Mouse (Mus musculus) regulatory T cell (primary cell): ENCODE results near the gene Cnih1.

Experiments used
- in situ Hi-C: fragments of 300-600 bp; cut with MboI, MseI; formaldehyde crosslinking; loops from one replicate; pipeline ENCODE4 v1.15.1; 2025; ENCODE audit warnings: high pct_unique_total_duplicates

Cnih1 gene

GRCm38 (mm10) chr14:46734761-46735455 is 53.3 kb downstream of the Cnih1 start:
- in situ Hi-C loops = no loop called here

GRCm38 (mm10) chr14:46734262-46734661 is 53.9 kb downstream of the Cnih1 start:
- in situ Hi-C loops = no loop called here

GRCm38 (mm10) chr14:46725743-46726142 is 62.5 kb downstream of the Cnih1 start:
- in situ Hi-C loops = no loop called here
